Mouse (Mus musculus) bone marrow, adult 2 months (tissue): ENCODE data around the gene Gemin8.

ENCODE experiments used
- CTCF ChIP-seq: fragments of 200-500 bp; IDR thresholded peaks from 2 replicates; pipeline ENCODE4 v1.5.1; 2011; ENCODE audit warnings: low read length, control low read depth; ENCODE audit not compliant: control insufficient read depth, insufficient read depth
- POLR2A ChIP-seq: fragments of 200-500 bp; IDR thresholded peaks from 2 replicates; pipeline ENCODE4 v1.6.1; 2011; ENCODE audit warnings: low read depth, mild to moderate bottlenecking, control low read depth, low read length, borderline replicate concordance; ENCODE audit not compliant: control insufficient read depth

- TF ChIP-seq CTCF, result no peak
- TF ChIP-seq POLR2A, result no peak
Observed at GRCm38 (mm10) chrX:166199812-166200211, 29.6 kb downstream of the Gemin8 start.
